Mouse (Mus musculus): Measurements from ENCODE around the gene Dlx2.

The Dlx2 gene

DNA sequence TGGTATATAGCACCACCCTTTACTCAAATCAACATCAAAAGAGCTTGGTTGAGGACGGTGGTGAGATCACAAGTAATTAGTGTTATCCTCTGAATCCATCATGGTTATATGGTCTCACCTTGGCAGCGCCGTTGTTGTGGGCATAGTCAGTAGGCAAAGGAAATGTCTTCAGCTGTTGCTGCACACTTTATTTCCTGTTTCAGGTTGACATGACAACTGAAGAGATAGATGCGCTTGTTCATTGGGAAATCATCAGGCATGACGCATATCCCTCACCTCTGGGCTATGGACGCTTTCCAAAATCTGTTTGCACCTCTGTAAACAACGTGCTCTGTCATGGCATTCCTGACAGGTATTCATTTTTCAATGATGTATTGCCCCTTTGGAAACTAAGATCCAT, 35.3 kb downstream of the Dlx2 start:
- no peak for DNase-seq (ENCODE audit: low spot score in 2 of 2)

DNA sequence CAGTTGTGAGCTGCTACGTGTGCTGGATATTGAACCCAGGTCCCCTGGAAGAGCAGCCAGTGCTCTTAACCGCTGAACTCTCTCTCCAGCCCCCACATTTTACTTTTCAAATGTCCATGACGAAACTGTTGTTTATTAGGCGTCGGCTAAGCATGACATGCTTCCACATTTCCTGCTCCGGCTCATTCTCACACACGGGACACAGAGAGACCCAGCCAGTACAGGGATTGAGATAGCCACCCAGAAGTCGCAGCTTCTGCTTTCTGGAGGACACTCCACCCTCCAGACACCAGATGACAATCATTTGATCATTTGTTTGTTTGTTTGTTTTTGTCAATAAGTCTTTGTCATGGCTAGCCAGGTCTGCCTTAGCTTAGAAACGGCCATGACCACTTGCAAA, 41.7 kb downstream of the Dlx2 start:
- DNase-seq (ENCODE audit: low spot score in 2 of 2): no peak

DNA sequence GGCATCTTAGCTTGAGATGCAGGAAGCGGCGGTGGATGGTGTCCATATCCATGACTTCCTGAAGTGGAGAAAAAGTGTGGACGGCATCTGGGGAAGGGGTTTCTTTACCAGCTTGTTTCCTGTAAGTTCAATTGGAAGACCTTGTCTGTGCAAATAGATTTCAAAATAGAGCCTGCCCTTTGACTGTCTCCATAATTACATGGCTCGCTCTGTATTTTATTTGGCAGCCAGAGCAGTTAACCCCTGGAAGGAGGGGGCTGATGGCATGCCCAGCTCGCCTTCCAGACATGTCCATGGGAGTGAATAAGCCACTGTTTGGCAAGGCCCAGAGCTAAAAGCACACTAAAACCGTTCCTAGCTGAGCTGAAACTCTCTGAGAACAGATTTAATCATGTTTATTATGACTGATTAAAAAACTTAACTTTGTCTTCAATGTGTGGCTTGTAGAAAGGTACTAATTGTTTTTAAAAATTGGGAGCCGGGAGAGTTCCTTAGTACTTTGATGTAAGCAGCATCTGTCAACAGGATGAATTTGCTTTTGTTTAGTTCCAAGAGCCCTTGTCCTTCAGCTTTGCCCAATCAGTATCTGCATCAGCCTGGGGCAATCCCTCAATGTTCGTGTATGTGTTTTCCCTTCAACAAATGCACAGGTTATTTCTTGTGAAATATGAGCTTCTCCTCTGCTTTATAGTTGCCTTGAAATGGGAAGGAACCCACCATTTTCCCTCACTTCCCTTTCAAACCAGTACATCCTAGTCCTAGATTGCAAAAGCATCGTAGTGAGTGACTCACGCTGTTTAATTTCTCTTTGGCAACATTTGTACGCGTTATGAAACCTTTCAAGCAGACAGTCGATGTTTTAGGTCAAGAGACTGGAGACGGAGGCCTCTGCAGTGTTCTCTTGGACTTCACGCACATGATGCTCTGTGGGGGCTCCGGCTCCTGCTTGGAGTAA, 47.0 kb downstream of the Dlx2 start:
- no peak for DNase-seq (ENCODE audit: low spot score in 2 of 2)

DNA sequence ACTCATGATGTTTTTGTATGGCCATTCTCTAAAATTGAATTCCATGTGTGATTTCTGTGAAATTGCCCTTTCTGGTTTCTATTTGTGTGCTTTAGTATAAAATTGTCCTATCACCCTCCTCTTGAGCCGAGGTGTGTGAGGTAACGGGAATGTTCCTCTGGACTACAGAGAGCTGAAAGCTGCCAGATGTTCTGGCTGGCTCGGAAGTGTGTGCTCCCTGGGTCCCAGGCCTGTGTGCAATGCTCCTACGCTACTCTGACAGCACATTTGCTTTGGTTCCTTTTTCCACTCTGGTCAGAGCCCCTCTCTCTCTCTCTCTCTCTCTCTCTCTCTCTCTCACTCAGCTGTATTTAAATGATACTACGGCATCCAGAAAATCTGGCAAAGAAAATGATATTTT, 49.4 kb downstream of the Dlx2 start:
- no peak for DNase-seq (ENCODE audit: low spot score in 2 of 2)

DNA sequence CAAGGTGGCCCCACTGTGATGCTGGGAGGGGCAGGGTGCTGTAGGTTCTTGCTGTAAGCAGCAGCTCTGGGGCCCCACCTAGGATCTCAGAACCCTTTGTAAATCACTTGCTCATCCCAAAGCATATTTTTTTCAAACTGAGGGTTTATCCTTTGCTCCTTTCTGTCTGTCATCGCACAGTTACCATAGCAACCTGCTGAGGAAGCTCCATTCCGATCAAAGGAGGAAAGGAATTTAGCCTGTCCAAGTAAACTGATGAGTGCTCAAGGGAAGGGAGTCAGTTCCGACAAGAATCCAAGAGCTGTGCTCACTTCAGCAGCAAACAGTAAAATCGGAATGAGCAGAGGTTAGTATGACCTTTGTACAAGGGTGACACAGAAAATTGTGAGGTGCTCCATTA, 51.6 kb downstream of the Dlx2 start:
- no peak for DNase-seq (ENCODE audit: low spot score in 2 of 2)

DNA sequence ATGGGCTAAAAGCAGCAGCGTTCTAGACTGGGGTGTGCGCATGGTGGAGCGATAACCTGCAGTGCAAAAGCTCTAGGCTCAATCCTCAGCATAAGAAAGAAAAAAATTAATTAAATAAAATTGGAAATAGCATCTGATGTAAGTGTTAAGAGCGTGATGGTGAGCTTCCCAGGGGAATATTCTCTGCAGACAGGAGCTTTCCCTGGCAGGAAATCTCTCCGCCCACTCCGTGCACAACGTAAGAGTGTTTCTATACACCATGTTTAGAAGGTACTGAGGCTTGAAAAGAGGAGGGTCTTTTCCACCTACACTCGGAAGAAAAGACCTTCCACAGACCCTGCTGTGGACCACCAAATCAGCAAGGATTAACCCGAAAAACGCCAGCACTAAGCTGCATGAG, 52.1 kb downstream of the Dlx2 start:
- DNase-seq (ENCODE audit: low spot score in 2 of 2): peak in 1 of 2 experiments; percentile 30

All from frontal cortex, postnatal 36 days (tissue).